Mouse (Mus musculus) limb, embryonic 14.5 days (tissue): ENCODE results near the gene Celsr2. TPM values are rescaled to one million over a fixed set of nuclear protein-coding genes. Genes with fewer than 3 reads are reported as not detected.

Experiments
- ATAC-seq: fragments of 200-750 bp; cut with Nextera tagmentation; 2 replicates; pipeline ENCODE4 v1.8.0; 2017; ENCODE audit warnings: low read depth, moderate number of reproducible peaks, moderate TSS enrichment; ENCODE audit not compliant: low FRiP score
- DNase-seq: peaks from one replicate; pipeline ENCODE4 v3.0.0-alpha.2; 2015; ENCODE audit warnings: low spot score
- H3K27ac ChIP-seq: fragments of 300-500 bp; sonication (generic); replicated peaks from 2 replicates; pipeline ENCODE4 v1.5.1; 2014; ENCODE audit warnings: low read depth, mild to moderate bottlenecking, low read length, moderate library complexity, mixed read lengths
- H3K27me3 ChIP-seq: fragments of 300-500 bp; sonication (generic); 2 replicates; pipeline ENCODE4 v1.6.1; 2014; ENCODE audit warnings: low read length, mixed read lengths; ENCODE audit not compliant: control insufficient read depth, insufficient read depth
- H3K36me3 ChIP-seq: fragments of 300-500 bp; sonication (generic); 2 replicates; pipeline ENCODE4 v1.6.1; 2014; ENCODE audit warnings: mild to moderate bottlenecking, low read length, moderate library complexity, mixed read lengths; ENCODE audit not compliant: control insufficient read depth, insufficient read depth
- H3K4me1 ChIP-seq: fragments of 300-500 bp; sonication (generic); 2 replicates; pipeline ENCODE4 v1.6.1; 2014; ENCODE audit warnings: antibody characterized with exemption, low read length, mixed read lengths; ENCODE audit not compliant: control insufficient read depth, insufficient read depth
- H3K4me2 ChIP-seq: fragments of 300-500 bp; sonication (generic); replicated peaks from 2 replicates; pipeline ENCODE4 v1.6.1; 2014; ENCODE audit warnings: low read depth, mild to moderate bottlenecking, low read length, moderate library complexity; ENCODE audit not compliant: severe bottlenecking
- H3K4me3 ChIP-seq: fragments of 300-500 bp; sonication (generic); replicated peaks from 2 replicates; pipeline ENCODE4 v1.5.1; 2014; ENCODE audit warnings: low read length
- H3K9ac ChIP-seq: fragments of 300-500 bp; sonication (generic); 2 replicates; pipeline ENCODE4 v1.6.1; 2014; ENCODE audit warnings: mild to moderate bottlenecking, low read depth, low read length, moderate library complexity; ENCODE audit not compliant: severe bottlenecking
- H3K9me3 ChIP-seq: fragments of 300-500 bp; sonication (generic); 2 replicates; pipeline ENCODE4 v1.6.1; 2016; ENCODE audit warnings: low read length; ENCODE audit not compliant: control insufficient read depth
- POLR2A ChIP-seq: fragments of 200-500 bp; IDR thresholded peaks from 2 replicates; pipeline ENCODE4 v1.8.0; 2012; ENCODE audit warnings: inconsistent platforms, mild to moderate bottlenecking, moderate library complexity, borderline replicate concordance; ENCODE audit not compliant: insufficient read depth, insufficient read length; ENCODE audit errors: extremely low read depth
- WGBS: fragments of 180-500 bp; shearing (Covaris S2); extraction: QIAGEN DNeasy Blood & Tissue Kit; methylation state at CpG from one replicate; pipeline ENCODE4 v1.1.7; 2014; 5-methylcytosine and 5-hydroxymethylcytosine counted together
- polyA plus RNA-seq, 2 experiments: library from polyadenylated mRNA; depleted of rRNA in 1 of 2; stranded (reverse) in 1 of 2; unstranded in 1 of 2; fragments of >200 nt; fragmentation: Nextera tagmentation in 1 of 2; extraction: Ambion mirVana in 1 of 2; gene quantifications; 2 replicates each; pipeline versions ENCODE4 v1.2.1 to v1.2.3; 2012 to 2014

The Celsr2 gene
- polyA plus RNA-seq, 2 experiments, result 10.5 to 18.9 TPM

DNA sequence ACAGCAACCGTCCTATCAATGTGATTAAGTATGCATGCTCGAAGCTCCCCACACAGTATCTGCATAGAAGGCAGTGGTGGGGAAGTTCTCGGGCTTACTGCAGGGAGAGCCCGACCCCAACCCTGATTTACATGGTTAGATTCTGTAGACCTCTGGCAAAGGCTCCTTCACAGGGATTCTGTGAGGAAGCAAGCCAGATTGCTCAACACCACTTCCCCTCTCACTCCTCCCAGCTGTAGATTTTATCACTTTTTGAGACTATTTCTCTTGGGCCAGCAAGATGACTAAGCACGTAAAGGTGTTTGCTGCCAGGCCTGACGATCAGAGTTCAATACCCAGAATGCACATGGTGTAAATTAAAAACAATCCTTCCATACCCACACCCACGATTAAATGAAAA lies 69.5 kb downstream of the Celsr2 start:
- Histone ChIP-seq H3K9ac (no peak overlapping the region), H3K27me3 (no peaks in the 10 kb centered on the region), H3K4me3 (no peak overlapping the region), H3K36me3 (peaks cover 35% of the 10 kb centered on the region), H3K9me3 (no peaks in the 10 kb centered on the region), H3K4me1 (no peaks in the 10 kb centered on the region), H3K27ac (no peak overlapping the region), H3K4me2 (no peak overlapping the region)
- no peak for ATAC-seq
- TF ChIP-seq POLR2A, result no peak
- no peak for DNase-seq
- 83% methylated on average over 7 of the region's 7 CpGs for WGBS

DNA sequence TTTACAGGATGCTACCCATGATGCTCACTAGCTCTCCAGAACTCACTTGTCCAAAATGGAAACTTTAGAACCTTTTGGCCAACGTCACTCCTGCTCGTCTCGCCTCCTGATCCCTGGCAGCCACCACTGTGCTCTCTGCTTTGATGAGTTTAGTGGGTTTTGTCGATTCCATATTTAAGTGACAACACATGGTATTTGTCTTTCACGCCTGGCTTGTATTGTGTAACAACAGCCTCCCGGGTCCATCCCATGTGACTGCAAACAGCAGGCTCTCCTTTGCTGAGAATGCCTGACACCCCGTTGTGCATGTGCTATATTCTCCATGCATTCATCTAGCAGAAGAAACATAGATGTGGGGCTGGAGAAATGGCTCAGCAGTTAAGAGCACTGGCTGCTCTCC lies 73.2 kb downstream of the Celsr2 start:
- no peaks in the 10 kb centered on the region for H3K9me3 ChIP-seq
- H3K27ac ChIP-seq, result no peak overlapping the region
- H3K4me1 ChIP-seq, result no peaks in the 10 kb centered on the region
- no peak for TF ChIP-seq POLR2A
- H3K9ac ChIP-seq, result no peak overlapping the region
- 72% methylated on average over 7 of the region's 7 CpGs for WGBS
- no peak overlapping the region for H3K4me3 ChIP-seq
- ATAC-seq, result no peak
- no peak for DNase-seq
- H3K27me3 ChIP-seq, result no peaks in the 10 kb centered on the region
- peaks cover 37% of the 10 kb centered on the region for H3K36me3 ChIP-seq
- no peak overlapping the region for H3K4me2 ChIP-seq

- no peak overlapping the region for H3K9ac ChIP-seq
- no peaks in the 10 kb centered on the region for H3K4me1 ChIP-seq
- no peak for ATAC-seq
- peaks cover 36% of the 10 kb centered on the region for H3K36me3 ChIP-seq
- WGBS, result 80% methylated on average over 2 of the region's 2 CpGs
- no peak overlapping the region for H3K4me3 ChIP-seq
- no peak overlapping the region for H3K27ac ChIP-seq
- H3K4me2 ChIP-seq, result no peak overlapping the region
- no peaks in the 10 kb centered on the region for H3K9me3 ChIP-seq
- no peak for DNase-seq
- H3K27me3 ChIP-seq, result no peaks in the 10 kb centered on the region
- TF ChIP-seq POLR2A, result no peak
These were observed 74.3 kb downstream of the Celsr2 start for GRCm38 (mm10) chr3:108341040-108341439.

Other genes starting within 250 kb of the Celsr2 start
- 11.3 and 14.8 TPM in 2 replicates for gene Amigo1, start 229.2 kb downstream of the Celsr2 start, polyA plus RNA-seq (2012; rRNA removed)
- gene Amigo1, start 229.2 kb downstream of the Celsr2 start, polyA plus RNA-seq (2014; fragmentation: Nextera tagmentation; extraction: Ambion mirVana), result 5.4 and 5.7 TPM in 2 replicates
- 3.8 and 5.0 TPM in 2 replicates for gene Cyb561d1, start 214.3 kb downstream of the Celsr2 start, polyA plus RNA-seq (2012; rRNA removed)
- 1.7 and 2.0 TPM in 2 replicates for gene Cyb561d1, start 214.3 kb downstream of the Celsr2 start, polyA plus RNA-seq (2014; fragmentation: Nextera tagmentation; extraction: Ambion mirVana)
- gene Atxn7l2, start 204.6 kb downstream of the Celsr2 start, polyA plus RNA-seq (2012; rRNA removed), result 37.0 and 45.2 TPM in 2 replicates
- 22.9 and 23.7 TPM in 2 replicates for gene Atxn7l2, start 204.6 kb downstream of the Celsr2 start, polyA plus RNA-seq (2014; fragmentation: Nextera tagmentation; extraction: Ambion mirVana)
- 3.7 and 4.0 TPM in 2 replicates for gene Sypl2, start 188.9 kb downstream of the Celsr2 start, polyA plus RNA-seq (2012; rRNA removed)
- 2.1 and 2.7 TPM in 2 replicates for gene Sypl2, start 188.9 kb downstream of the Celsr2 start, polyA plus RNA-seq (2014; fragmentation: Nextera tagmentation; extraction: Ambion mirVana)
- 148 and 177 TPM in 2 replicates for gene Psma5, start 158.6 kb downstream of the Celsr2 start, polyA plus RNA-seq (2012; rRNA removed)
- gene Psma5, start 158.6 kb downstream of the Celsr2 start, polyA plus RNA-seq (2014; fragmentation: Nextera tagmentation; extraction: Ambion mirVana), result 301 and 312 TPM in 2 replicates
- gene Sort1, start 131.5 kb downstream of the Celsr2 start, polyA plus RNA-seq (2012; rRNA removed), result 30.4 and 35.6 TPM in 2 replicates
- gene Sort1, start 131.5 kb downstream of the Celsr2 start, polyA plus RNA-seq (2014; fragmentation: Nextera tagmentation; extraction: Ambion mirVana), result 17.9 and 19.1 TPM in 2 replicates
- gene Mybphl, start 50.6 kb downstream of the Celsr2 start, polyA plus RNA-seq (2012; rRNA removed), result not detected in 2 replicates
- not detected in 2 replicates for gene Mybphl, start 50.6 kb downstream of the Celsr2 start, polyA plus RNA-seq (2014; fragmentation: Nextera tagmentation; extraction: Ambion mirVana)
- gene Psrc1, start 31.7 kb downstream of the Celsr2 start, polyA plus RNA-seq (2012; rRNA removed), result 86.7 and 91.5 TPM in 2 replicates
- gene Psrc1, start 31.7 kb downstream of the Celsr2 start, polyA plus RNA-seq (2014; fragmentation: Nextera tagmentation; extraction: Ambion mirVana), result 38.0 and 39.1 TPM in 2 replicates
- 52.4 and 80.2 TPM in 2 replicates for gene Sars, start 29.7 kb upstream of the Celsr2 start, polyA plus RNA-seq (2012; rRNA removed)
- gene Sars, start 29.7 kb upstream of the Celsr2 start, polyA plus RNA-seq (2014; fragmentation: Nextera tagmentation; extraction: Ambion mirVana), result 108 and 118 TPM in 2 replicates
- gene 1700013F07Rik, start 118.6 kb upstream of the Celsr2 start, polyA plus RNA-seq (2012; rRNA removed), result 0.13 and 0.27 TPM in 2 replicates
- 0.30 TPM in 1 of 2 replicates, not detected in the other for gene 1700013F07Rik, start 118.6 kb upstream of the Celsr2 start, polyA plus RNA-seq (2014; fragmentation: Nextera tagmentation; extraction: Ambion mirVana)
- gene 5330417C22Rik, start 121.0 kb upstream of the Celsr2 start, polyA plus RNA-seq (2012; rRNA removed), result 0.39 and 0.42 TPM in 2 replicates
- 0.82 and 0.83 TPM in 2 replicates for gene 5330417C22Rik, start 121.0 kb upstream of the Celsr2 start, polyA plus RNA-seq (2014; fragmentation: Nextera tagmentation; extraction: Ambion mirVana)
- 10.8 and 14.8 TPM in 2 replicates for gene Tmem167b, start 146.9 kb upstream of the Celsr2 start, polyA plus RNA-seq (2012; rRNA removed)
- 43.9 and 48.2 TPM in 2 replicates for gene Tmem167b, start 146.9 kb upstream of the Celsr2 start, polyA plus RNA-seq (2014; fragmentation: Nextera tagmentation; extraction: Ambion mirVana)
- 16.3 and 25.7 TPM in 2 replicates for gene Taf13, start 156.1 kb upstream of the Celsr2 start, polyA plus RNA-seq (2012; rRNA removed)
- 33.1 and 40.4 TPM in 2 replicates for gene Taf13, start 156.1 kb upstream of the Celsr2 start, polyA plus RNA-seq (2014; fragmentation: Nextera tagmentation; extraction: Ambion mirVana)
- gene Wdr47, start 175.7 kb upstream of the Celsr2 start, polyA plus RNA-seq (2012; rRNA removed), result 14.2 and 14.3 TPM in 2 replicates
- gene Wdr47, start 175.7 kb upstream of the Celsr2 start, polyA plus RNA-seq (2014; fragmentation: Nextera tagmentation; extraction: Ambion mirVana), result 12.9 and 13.3 TPM in 2 replicates
- 79.4 and 81.3 TPM in 2 replicates for gene Clcc1, start 238.4 kb upstream of the Celsr2 start, polyA plus RNA-seq (2012; rRNA removed)
- 78.0 and 87.7 TPM in 2 replicates for gene Clcc1, start 238.4 kb upstream of the Celsr2 start, polyA plus RNA-seq (2014; fragmentation: Nextera tagmentation; extraction: Ambion mirVana)